Mouse (Mus musculus): ENCODE data around the gene Prph. TPM values are rescaled to one million over a fixed set of nuclear protein-coding genes. Genes with fewer than 3 reads are reported as not detected.

Prph gene
- polyA plus RNA-seq, 1 experiment from 2014 or later, result 8.1 TPM

- 79% methylated on average over 13 of the region's 13 CpGs for WGBS
- H3K27me3 ChIP-seq, result peaks cover 18% of the 10 kb centered on the region
- peaks cover 15% of the 10 kb centered on the region; the same call in 1 of the 2 replicates for H3K4me1 ChIP-seq
- no peak overlapping the region for H3K27ac ChIP-seq (replicated peaks)
- no peak overlapping the region for H3K4me2 ChIP-seq (replicated peaks)
- H3K36me3 ChIP-seq, result no peaks in the 10 kb centered on the region
- no peaks in the 10 kb centered on the region; the same call in 1 of the 2 replicates for H3K9me3 ChIP-seq
- H3K9ac ChIP-seq (replicated peaks), result no peak overlapping the region
- H3K4me3 ChIP-seq, result no peak overlapping the region
- ATAC-seq (ENCODE audit: low FRiP score, low read depth), result no peak
Observed at GRCm38 (mm10) chr15:99025414-99025813, 29.6 kb upstream of the Prph start.

- Histone ChIP-seq H3K4me3 (no peak overlapping the region), H3K9ac (replicated peaks) (no peak overlapping the region), H3K36me3 (no peaks in the 10 kb centered on the region), H3K27ac (replicated peaks) (no peak overlapping the region), H3K4me2 (replicated peaks) (no peak overlapping the region), H3K4me1 (peaks cover 19% of the 10 kb centered on the region; the same call in 1 of the 2 replicates), H3K9me3 (no peaks in the 10 kb centered on the region; the same call in 1 of the 2 replicates), H3K27me3 (peaks cover 26% of the 10 kb centered on the region)
- 64% methylated on average over 4 of the region's 4 CpGs for WGBS
- ATAC-seq (ENCODE audit: low FRiP score, low read depth), result no peak
Observed at GRCm38 (mm10) chr15:99026259-99026658, 28.7 kb upstream of the Prph start.

GRCm38 (mm10) chr15:99027116-99027515 is 27.9 kb upstream of the Prph start:
- peaks cover 29% of the 10 kb centered on the region for H3K27me3 ChIP-seq
- no peak overlapping the region for H3K27ac ChIP-seq (replicated peaks)
- WGBS, result 71% methylated on average over 5 of the region's 5 CpGs
- H3K9ac ChIP-seq (replicated peaks), result no peak overlapping the region
- no peak overlapping the region for H3K4me2 ChIP-seq (replicated peaks)
- peaks cover 25% of the 10 kb centered on the region; the same call in 1 of the 2 replicates for H3K4me1 ChIP-seq
- H3K36me3 ChIP-seq, result no peaks in the 10 kb centered on the region
- ATAC-seq (ENCODE audit: low FRiP score, low read depth), result no peak
- H3K4me3 ChIP-seq, result no peak overlapping the region
- H3K9me3 ChIP-seq, result no peaks in the 10 kb centered on the region

GRCm38 (mm10) chr15:99028874-99029458 is 26.0 kb upstream of the Prph start:
- Histone ChIP-seq H3K27me3 (peaks cover 29% of the 10 kb centered on the region), H3K4me1 (peaks cover 36% of the 10 kb centered on the region), H3K9me3 (no peaks in the 10 kb centered on the region), H3K27ac (replicated peaks) (0 out of 2 replicates have a peak overlapping the region, but pooled peaks have one; percentile 15), H3K36me3 (no peaks in the 10 kb centered on the region), H3K4me2 (replicated peaks) (peak overlapping the region; percentile 78), H3K9ac (replicated peaks) (peak overlapping the region; percentile 47; the same call in 1 of the 2 replicates), H3K4me3 (peak overlapping the region; percentile 51)
- WGBS, result 8% methylated on average over 9 of the region's 10 CpGs
- no peak for ATAC-seq (ENCODE audit: low FRiP score, low read depth)

- Histone ChIP-seq H3K36me3 (no peaks in the 10 kb centered on the region), H3K4me1 (peaks cover 36% of the 10 kb centered on the region), H3K27ac (replicated peaks) (peak within 1 kb of the TSS; percentile 49; the same call in 1 of the 2 replicates), H3K9ac (replicated peaks) (peak within 1 kb of the TSS; percentile 47), H3K27me3 (peaks cover 29% of the 10 kb centered on the region), H3K9me3 (no peaks in the 10 kb centered on the region), H3K4me2 (replicated peaks) (peak within 1 kb of the TSS; percentile 78), H3K4me3 (peak within 1 kb of the TSS; percentile 51)
- under 1% methylated on average over 51 of the region's 52 CpGs for WGBS
- ATAC-seq (ENCODE audit: low FRiP score, low read depth), result peak; percentile 85
Observed at GRCm38 (mm10) chr15:99029619-99030584, 25.1 kb upstream of the Prph start, which contains the start of gene Tuba1c. Tuba1c (plus strand) TSS chr15:99029891.

- 15% methylated on average over 26 of the region's 26 CpGs for WGBS
- 0 out of 2 replicates have a peak overlapping the region, but pooled peaks have one; percentile 16 for H3K27ac ChIP-seq (replicated peaks)
- H3K27me3 ChIP-seq, result peaks cover 29% of the 10 kb centered on the region
- no peak for ATAC-seq (ENCODE audit: low FRiP score, low read depth)
- H3K4me1 ChIP-seq, result peaks cover 36% of the 10 kb centered on the region
- peak overlapping the region; percentile 78 for H3K4me2 ChIP-seq (replicated peaks)
- peak overlapping the region; percentile 47 for H3K9ac ChIP-seq (replicated peaks)
- 0 out of 2 replicates have a peak, but pooled peaks cover 4% of the 10 kb centered on the region for H3K36me3 ChIP-seq
- peak overlapping the region; percentile 51 for H3K4me3 ChIP-seq
- no peaks in the 10 kb centered on the region for H3K9me3 ChIP-seq
Observed at GRCm38 (mm10) chr15:99030585-99031387, 24.2 kb upstream of the Prph start.

- ATAC-seq (ENCODE audit: low FRiP score, low read depth), result no peak
- Histone ChIP-seq H3K27ac (replicated peaks) (no peak overlapping the region), H3K36me3 (peaks cover 10% of the 10 kb centered on the region; the same call in 1 of the 2 replicates), H3K9ac (replicated peaks) (no peak overlapping the region), H3K4me1 (peaks cover 36% of the 10 kb centered on the region), H3K27me3 (peaks cover 29% of the 10 kb centered on the region), H3K9me3 (no peaks in the 10 kb centered on the region), H3K4me3 (peak overlapping the region; percentile 51), H3K4me2 (replicated peaks) (peak overlapping the region; percentile 78)
- 86% methylated on average over 4 of the region's 4 CpGs for WGBS
Observed at GRCm38 (mm10) chr15:99031388-99031675, 23.6 kb upstream of the Prph start.

- peak overlapping the region; percentile 78 for H3K4me2 ChIP-seq (replicated peaks)
- ATAC-seq (ENCODE audit: low FRiP score, low read depth), result no peak
- peaks cover 36% of the 10 kb centered on the region for H3K4me1 ChIP-seq
- 77% methylated on average over 9 of the region's 9 CpGs for WGBS
- peak overlapping the region; percentile 0; the same call in 1 of the 2 replicates for H3K4me3 ChIP-seq
- H3K36me3 ChIP-seq, result peaks cover 15% of the 10 kb centered on the region; the same call in 1 of the 2 replicates
- no peaks in the 10 kb centered on the region for H3K9me3 ChIP-seq
- H3K9ac ChIP-seq (replicated peaks), result no peak overlapping the region
- peaks cover 29% of the 10 kb centered on the region for H3K27me3 ChIP-seq
- H3K27ac ChIP-seq (replicated peaks), result no peak overlapping the region
Observed at GRCm38 (mm10) chr15:99032041-99032725, 22.8 kb upstream of the Prph start.

GRCm38 (mm10) chr15:99032726-99033250 is 22.2 kb upstream of the Prph start:
- Histone ChIP-seq H3K9me3 (no peaks in the 10 kb centered on the region), H3K4me2 (replicated peaks) (peak overlapping the region; percentile 78; the same call in 1 of the 2 replicates), H3K36me3 (peaks cover 15% of the 10 kb centered on the region; the same call in 1 of the 2 replicates), H3K27ac (replicated peaks) (no peak overlapping the region), H3K4me1 (peaks cover 36% of the 10 kb centered on the region), H3K27me3 (peaks cover 29% of the 10 kb centered on the region), H3K4me3 (no peak overlapping the region), H3K9ac (replicated peaks) (no peak overlapping the region)
- WGBS, result 86% methylated on average over 7 of the region's 7 CpGs
- ATAC-seq (ENCODE audit: low FRiP score, low read depth), result no peak

- no peak overlapping the region for H3K27ac ChIP-seq (replicated peaks)
- H3K4me2 ChIP-seq (replicated peaks), result no peak overlapping the region
- H3K9ac ChIP-seq (replicated peaks), result no peak overlapping the region
- no peak overlapping the region for H3K4me3 ChIP-seq
- peaks cover 26% of the 10 kb centered on the region for H3K27me3 ChIP-seq
- no peak for ATAC-seq (ENCODE audit: low FRiP score, low read depth)
- WGBS, result 94% methylated on average over 7 of the region's 7 CpGs
- H3K9me3 ChIP-seq, result no peaks in the 10 kb centered on the region
- peaks cover 36% of the 10 kb centered on the region for H3K4me1 ChIP-seq
- peaks cover 15% of the 10 kb centered on the region; the same call in 1 of the 2 replicates for H3K36me3 ChIP-seq
Observed at GRCm38 (mm10) chr15:99033498-99034270, 21.3 kb upstream of the Prph start.
